In the genomic region with DNA sequence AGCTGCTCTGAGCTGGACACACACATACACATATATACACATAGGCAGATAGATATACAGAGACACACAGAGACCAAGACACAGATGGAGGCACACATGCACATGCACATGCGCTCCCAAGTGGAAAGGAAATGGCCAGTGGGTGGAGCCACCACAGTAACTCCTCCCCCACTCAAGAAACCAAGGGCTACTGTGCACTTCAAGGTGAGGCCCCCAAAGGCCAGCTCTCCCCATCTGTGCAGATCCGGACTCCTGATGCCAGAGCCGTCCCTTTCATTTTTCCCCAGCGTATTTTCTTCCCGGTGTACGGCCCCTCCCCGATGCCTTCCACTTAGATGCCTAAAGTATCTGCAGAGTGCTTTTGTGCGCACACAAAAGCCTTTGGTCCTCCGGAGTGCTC, we compare ENCODE assay signal across 10 mouse cellular contexts.
DNase-seq lines count a peak whose midpoint lies in the region; ATAC-seq and TF ChIP-seq lines count a peak whose summit lies in the region.
"Had no signal": no experiment of that assay in that cellular context is flagged by ENCODE, and none has a peak within 500 bp of the region (broad histone marks: within the 10 kb centered on the region; RNA-seq: fewer than 3 reads in every experiment).

No protein-coding gene starts in this region.

- peak; percentile 15; the same call in 1 of the 2 replicates for TF ChIP-seq CTCF in lung, embryonic 14.5 days (IDR thresholded peaks at IDR 0.05; ENCODE audit: low read depth)

- peak; percentile 48; the same call in 1 of the 2 replicates for ATAC-seq in lung, embryonic 14.5 days (ENCODE audit: insufficient read depth)
- ATAC-seq in embryonic facial prominence, embryonic 13.5 days (ENCODE audit: insufficient number of reproducible peaks, insufficient read depth, low FRiP score, low TSS enrichment, low read depth): no peak
- ATAC-seq in lung, embryonic 15.5 days (ENCODE audit: borderline replicate concordance, extremely low read depth, low FRiP score, low TSS enrichment): no peak
- ATAC-seq in megakaryocyte-erythroid progenitor cell, adult 5-6 weeks (replicated peaks; ENCODE audit: low FRiP score, low TSS enrichment, poor library complexity, severe bottlenecking): no peak

- peaks cover 4% of the 10 kb centered on the region; the same call in 1 of the 2 replicates for H3K4me1 ChIP-seq in lung, embryonic 14.5 days (ENCODE audit: insufficient read depth)
- H3K4me1 ChIP-seq in embryonic facial prominence, embryonic 13.5 days: peaks cover 14% of the 10 kb centered on the region
- H3K4me1 ChIP-seq in lung, embryonic 15.5 days: peaks cover 25% of the 10 kb centered on the region; the same call in 1 of the 2 replicates

- H3K9me3 ChIP-seq in lung, embryonic 14.5 days (ENCODE audit: low read depth, low read length): no peaks in the 10 kb centered on the region
- no peaks in the 10 kb centered on the region for H3K9me3 ChIP-seq in embryonic facial prominence, embryonic 13.5 days
- no peaks in the 10 kb centered on the region for H3K9me3 ChIP-seq in lung, embryonic 15.5 days

- DNase-seq in lung, embryonic 14.5 days: peak; percentile 53
- DNase-seq in lung, postnatal 4 days: no peak
- peak; percentile 19 for DNase-seq in thymus, postnatal 0 days (ENCODE audit: low spot score)
- no peak for DNase-seq in gastrocnemius, adult 8-10 months (ENCODE audit: low spot score in 2 of 2)
- no peak for DNase-seq in liver

- 0 out of 2 replicates have a peak overlapping the region, but pooled peaks have one; percentile 54 for H3K27ac ChIP-seq in lung, embryonic 14.5 days (ENCODE audit: low read depth)
- 0 out of 2 replicates have a peak overlapping the region, but pooled peaks have one; percentile 3 for H3K27ac ChIP-seq in embryonic facial prominence, embryonic 13.5 days
- H3K27ac ChIP-seq in lung, embryonic 15.5 days: peak overlapping the region; percentile 71
- H3K27ac ChIP-seq: left cerebral cortex, adult 2 months; macrophage had no signal

- H3K27me3 ChIP-seq in lung, embryonic 14.5 days (ENCODE audit: insufficient read depth, low read length): no peaks in the 10 kb centered on the region
- no peaks in the 10 kb centered on the region for H3K27me3 ChIP-seq in embryonic facial prominence, embryonic 13.5 days
- H3K27me3 ChIP-seq in lung, embryonic 15.5 days: no peaks in the 10 kb centered on the region

- H3K36me3 ChIP-seq in lung, embryonic 14.5 days (ENCODE audit: insufficient read depth): no peaks in the 10 kb centered on the region
- H3K36me3 ChIP-seq in embryonic facial prominence, embryonic 13.5 days: no peaks in the 10 kb centered on the region
- H3K36me3 ChIP-seq in lung, embryonic 15.5 days: no peaks in the 10 kb centered on the region

- H3K4me3 ChIP-seq in lung, embryonic 14.5 days (ENCODE audit: low read depth, low read length): no peak overlapping the region
- no peak overlapping the region for H3K4me3 ChIP-seq in embryonic facial prominence, embryonic 13.5 days
- no peak overlapping the region for H3K4me3 ChIP-seq in lung, embryonic 15.5 days
- H3K4me3 ChIP-seq: left cerebral cortex, adult 2 months had no signal

- no peak overlapping the region for H3K4me2 ChIP-seq in lung, embryonic 14.5 days
- H3K4me2 ChIP-seq in embryonic facial prominence, embryonic 13.5 days: 0 out of 2 replicates have a peak overlapping the region, but pooled peaks have one; percentile 5
- no peak overlapping the region for H3K4me2 ChIP-seq in lung, embryonic 15.5 days

- WGBS in lung, embryonic 14.5 days: 64% methylated on average over 9 of the region's 9 CpGs
- WGBS in embryonic facial prominence, embryonic 13.5 days: 48% methylated on average over 9 of the region's 9 CpGs
- whole genome bisulfite sequencing in lung, embryonic 15.5 days: 59% methylated on average over 9 of the region's 9 CpGs

- no peak overlapping the region for H3K9ac ChIP-seq in lung, embryonic 14.5 days
- no peak overlapping the region for H3K9ac ChIP-seq in embryonic facial prominence, embryonic 13.5 days
- no peak overlapping the region for H3K9ac ChIP-seq in lung, embryonic 15.5 days

Comparison
In these comparisons a context has a peak if more than half of its experiments do, and no peak if none do; other contexts are left out.
1. DNase-seq: peak in lung, embryonic 14.5 days (single experiment) and thymus, postnatal 0 days (single experiment); none in lung, postnatal 4 days (0 of 2), gastrocnemius, adult 8-10 months (0 of 2) and liver (single experiment).
2. H3K27ac ChIP-seq: peak in every context shown above with its lines; median percentile 71 in lung, embryonic 15.5 days; 54 in lung, embryonic 14.5 days; 3 in embryonic facial prominence, embryonic 13.5 days.